Mouse (Mus musculus) ES-E14 (cell line): ENCODE measurements around the gene Mmrn2.
"Not testable (repeated sequence)": the region's sequence is repeated elsewhere in the genome, so short reads cannot be mapped to it uniquely, and the experiment has no call there.

ENCODE experiments used
- HCFC1 ChIP-seq: IDR thresholded peaks from 2 replicates; pipeline ENCODE4 v1.6.1; 2012; ENCODE audit warnings: low read length, inconsistent platforms, borderline replicate concordance; ENCODE audit not compliant: insufficient read depth
- ZC3H11A ChIP-seq: IDR thresholded peaks from 2 replicates; pipeline ENCODE4 v1.6.1; 2012; ENCODE audit warnings: low read depth, mild to moderate bottlenecking, inconsistent platforms, low read length, borderline replicate concordance
- ZNF384 ChIP-seq: IDR thresholded peaks from 2 replicates; pipeline ENCODE4 v1.6.1; 2012; ENCODE audit warnings: low read depth, low read length, inconsistent platforms

- not testable (repeated sequence) for TF ChIP-seq ZC3H11A, HCFC1, ZNF384
Measured at GRCm38 (mm10) chr14:34364254-34365146, 10.8 kb upstream of the Mmrn2 start.
